Mouse (Mus musculus) inflammation-experienced regulatory T-cells, adult 6 months (primary cell): Measurements from ENCODE around the gene Zfp280d. TPM values are rescaled to one million over a fixed set of nuclear protein-coding genes. Genes with fewer than 3 reads are reported as not detected.
"Not testable (repeated sequence)": the region's sequence is repeated elsewhere in the genome, so short reads cannot be mapped to it uniquely, and the experiment has no call there.

ENCODE experiments used
- ATAC-seq: one replicate; pipeline ENCODE4 v1.8.0; 2017
- polyA plus RNA-seq, 3 experiments: library from polyadenylated mRNA; unstranded; fragments of 100-300 nt; shearing (Covaris generic); gene quantifications; one replicate each; pipeline ENCODE4 v1.2.1; 2017

Gene Zfp280d
- polyA plus RNA-seq, 3 experiments from 2014 or later, result 41.7 to 68.9 (median 54.7) TPM

- no peak for ATAC-seq
Observed at GRCm38 (mm10) chr9:72374996-72375395, 100.3 kb downstream of the Zfp280d start.

GRCm38 (mm10) chr9:72375639-72376038 lies 101.0 kb downstream of the Zfp280d start:
- ATAC-seq, result no peak

DNA sequence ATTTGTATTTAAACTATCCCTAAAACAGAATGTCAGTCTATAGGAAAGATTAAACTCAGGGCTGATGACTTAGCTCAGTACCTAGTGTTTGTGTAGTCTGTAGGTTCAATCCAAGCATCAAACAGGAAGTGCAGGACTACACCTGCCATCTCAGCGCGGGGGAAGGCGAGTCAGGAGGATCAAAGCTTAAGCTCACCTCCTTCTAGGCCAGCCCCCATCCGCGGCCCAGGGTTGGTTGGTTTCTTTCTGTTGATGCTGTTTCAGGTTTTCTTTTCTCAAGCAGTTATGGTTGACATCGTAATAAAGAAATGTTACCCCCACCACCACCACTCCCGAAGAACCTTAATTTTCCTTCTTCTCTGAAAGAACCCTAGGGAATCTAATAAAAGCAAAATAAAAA lies 111.1 kb downstream of the Zfp280d start:
- ATAC-seq, result no peak

DNA sequence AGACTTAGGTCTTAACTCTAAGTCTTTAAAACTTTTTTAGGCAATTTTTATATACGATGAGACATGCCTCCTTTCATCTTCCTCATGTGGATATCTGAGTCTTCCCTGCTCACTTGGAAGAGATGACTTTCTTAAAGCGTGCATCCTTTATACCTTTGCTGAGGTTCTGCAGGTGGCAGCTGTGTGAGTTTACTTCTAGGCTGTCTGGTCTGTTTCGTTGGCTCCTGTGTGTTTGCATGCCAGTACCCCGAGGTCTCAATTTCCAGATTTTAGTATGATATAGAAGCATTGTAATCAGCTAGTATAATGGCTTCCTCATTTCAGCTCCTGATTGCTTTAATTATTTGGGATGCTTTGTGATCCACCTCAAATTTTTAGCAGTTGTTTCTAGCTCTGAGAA lies 114.3 kb downstream of the Zfp280d start:
- no peak for ATAC-seq

- ATAC-seq, result peak; percentile 48
Observed at GRCm38 (mm10) chr9:72389431-72390002, 114.9 kb downstream of the Zfp280d start.

- ATAC-seq, result no peak
Observed at GRCm38 (mm10) chr9:72390321-72391077, 115.8 kb downstream of the Zfp280d start.

DNA sequence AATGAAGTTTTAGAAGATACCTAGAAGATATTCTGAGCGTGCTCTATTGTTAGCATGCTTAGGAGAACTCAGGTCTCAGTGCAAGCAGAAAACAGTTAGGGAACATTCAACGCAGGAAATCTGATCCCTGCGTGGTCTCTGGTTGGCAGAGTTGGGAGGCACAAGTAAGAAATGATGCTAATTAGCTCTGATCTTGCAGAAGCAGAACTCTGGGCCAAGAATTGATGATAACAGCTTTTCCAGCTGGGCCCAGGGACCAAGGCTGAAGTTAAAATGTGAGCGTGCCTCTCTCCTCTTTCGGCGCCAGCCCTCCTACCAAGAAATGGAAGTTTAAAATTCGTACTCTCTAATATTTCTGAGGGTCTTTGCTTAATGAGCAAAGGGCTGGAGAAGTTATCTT lies 118.0 kb downstream of the Zfp280d start:
- no peak for ATAC-seq

- no peak for ATAC-seq
Observed at GRCm38 (mm10) chr9:72393238-72393637, 118.6 kb downstream of the Zfp280d start.

DNA sequence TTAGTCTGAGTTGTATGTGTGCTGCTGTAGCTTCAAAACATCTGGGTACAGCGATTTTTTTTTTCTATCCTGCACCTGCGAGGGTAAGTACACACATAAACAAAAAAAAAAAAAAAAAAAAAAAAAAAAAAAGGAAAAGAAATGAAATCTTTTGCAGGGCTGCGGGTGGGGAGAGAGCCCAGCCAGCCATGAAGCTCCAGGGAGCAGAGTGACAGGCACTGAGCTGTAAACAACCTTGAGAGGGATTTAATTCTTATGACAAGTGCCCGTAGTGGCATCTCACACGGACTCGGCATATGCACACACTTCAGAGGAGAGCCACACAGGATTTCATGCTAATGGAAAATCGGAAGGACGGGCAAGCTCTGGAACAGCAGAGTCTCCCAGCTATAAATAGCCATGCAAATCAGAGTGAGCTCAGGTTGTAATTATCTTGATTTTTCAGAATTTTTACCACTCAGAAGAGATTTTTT lies 119.2 kb downstream of the Zfp280d start:
- ATAC-seq, result no peak

GRCm38 (mm10) chr9:72400121-72400520 lies 125.5 kb downstream of the Zfp280d start:
- ATAC-seq, result no peak

GRCm38 (mm10) chr9:72401769-72402168 lies 127.1 kb downstream of the Zfp280d start:
- not testable (repeated sequence) for ATAC-seq

- ATAC-seq, result no peak
Observed at GRCm38 (mm10) chr9:72403421-72403820, 128.8 kb downstream of the Zfp280d start.

DNA sequence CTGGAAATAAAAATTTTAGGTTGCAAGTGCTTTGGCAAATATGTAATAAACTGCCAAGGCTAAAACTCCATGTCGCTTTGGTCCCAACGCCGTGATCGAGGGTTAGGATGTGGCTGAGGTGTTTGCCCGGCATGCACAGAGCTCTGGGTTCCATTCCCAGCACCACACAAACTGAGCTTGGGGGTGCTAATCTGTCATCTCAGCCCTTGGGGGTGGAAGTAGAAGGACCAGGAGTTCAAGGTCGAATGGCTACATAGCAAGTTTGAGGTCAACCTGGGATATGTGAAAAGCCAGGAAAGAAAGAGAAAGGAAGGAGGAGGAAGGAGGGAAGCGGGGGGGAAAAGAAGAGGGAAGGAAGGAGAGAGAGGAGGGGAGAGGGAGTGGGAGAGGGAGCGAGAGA lies 129.8 kb downstream of the Zfp280d start:
- ATAC-seq, result no peak

- ATAC-seq, result no peak
Observed at GRCm38 (mm10) chr9:72404934-72405333, 130.3 kb downstream of the Zfp280d start.

DNA sequence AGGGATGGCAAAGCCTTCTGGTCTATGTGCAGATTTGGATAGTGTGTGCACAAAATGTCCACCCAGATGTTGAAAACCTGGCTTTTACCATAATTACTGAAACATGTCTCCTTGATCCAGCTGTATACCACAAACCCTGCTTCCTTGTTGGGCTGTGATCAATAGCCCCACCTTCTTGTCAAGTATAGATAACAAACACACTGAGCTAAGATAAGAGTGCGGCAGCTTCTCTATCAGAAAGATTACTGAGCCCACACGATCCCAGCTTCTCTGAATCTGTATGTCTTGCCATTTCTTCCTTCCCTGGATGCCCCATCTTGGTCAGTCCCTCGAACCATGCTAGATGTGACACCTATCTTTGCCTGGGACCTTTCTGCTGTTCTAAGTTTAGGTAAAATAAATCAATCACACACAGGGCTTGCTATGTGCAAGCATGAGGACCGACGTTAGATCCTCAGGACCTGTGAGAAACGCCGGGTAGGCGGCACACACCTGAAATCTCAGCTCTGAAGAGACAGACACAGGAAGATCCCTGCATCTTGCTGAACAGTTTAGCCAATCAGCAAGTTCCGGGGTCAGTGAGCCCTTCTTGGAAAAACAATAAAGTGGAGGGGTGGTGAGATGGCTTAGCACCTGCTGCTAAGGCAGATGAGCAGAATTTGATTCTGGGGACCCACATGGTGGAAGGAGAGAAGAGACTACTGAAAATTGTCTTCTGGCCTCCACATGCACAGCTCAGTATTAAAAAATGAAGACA lies 131.4 kb downstream of the Zfp280d start:
- ATAC-seq, result no peak

- ATAC-seq, result peak; percentile 78
Observed at GRCm38 (mm10) chr9:72408131-72408586, 133.5 kb downstream of the Zfp280d start.

DNA sequence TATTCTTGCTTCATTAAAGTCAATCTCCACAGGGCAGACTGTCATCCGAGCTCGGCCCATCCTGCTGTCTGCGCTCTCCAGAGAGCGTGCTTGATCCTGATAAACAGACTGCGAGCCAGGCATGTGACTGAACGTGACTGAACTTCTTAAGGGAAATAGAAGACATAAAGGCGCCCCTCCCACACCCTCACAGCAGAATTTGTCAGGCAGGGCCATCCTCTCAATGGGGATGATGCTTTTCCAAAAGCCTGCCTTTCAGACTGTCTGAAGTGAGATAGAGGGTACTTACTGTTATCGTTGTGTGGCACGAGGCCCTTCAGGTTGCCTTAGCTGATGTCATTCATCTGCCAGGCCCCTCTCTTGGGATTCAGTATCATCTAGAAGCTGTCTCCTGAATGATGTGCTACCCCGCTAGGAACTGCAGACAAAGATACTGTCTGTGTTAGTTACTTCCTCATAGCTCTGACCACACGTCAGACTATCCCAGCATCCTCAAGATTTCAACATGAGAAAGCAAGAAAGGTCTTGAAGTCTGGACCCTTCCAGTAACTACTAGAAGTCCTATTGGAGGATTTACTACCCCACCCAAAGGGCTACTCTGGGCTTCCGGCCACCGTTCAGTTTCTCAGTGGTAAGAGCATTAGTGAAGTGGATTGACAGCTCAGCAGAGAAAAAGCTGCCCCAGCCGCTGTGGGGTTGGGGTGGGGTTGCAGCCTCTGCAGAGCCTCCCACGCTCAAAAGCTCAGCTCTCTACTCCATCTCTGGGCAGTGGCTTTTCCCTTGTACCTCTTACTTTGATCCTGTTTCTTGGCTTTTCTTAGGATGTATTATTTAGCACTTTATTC lies 134.9 kb downstream of the Zfp280d start:
- ATAC-seq, result no peak

DNA sequence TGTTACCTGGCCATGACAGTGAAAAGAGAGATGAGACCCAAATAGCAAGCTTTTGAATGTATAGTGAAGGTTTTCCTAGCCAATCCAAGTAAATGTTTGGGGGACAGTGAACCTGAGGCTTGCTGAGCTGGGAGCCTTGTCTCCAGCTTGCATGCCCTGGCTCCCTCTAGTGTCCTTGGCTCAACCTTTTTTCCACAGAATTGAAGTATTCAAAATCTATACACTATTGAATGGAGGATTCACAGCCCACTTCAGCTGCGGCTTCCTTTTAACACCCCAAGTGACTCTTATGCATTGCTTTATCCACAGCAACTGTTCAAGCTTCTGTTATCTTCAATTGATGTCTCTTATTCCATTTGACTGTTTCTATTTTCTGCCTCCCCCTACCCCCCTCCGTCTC lies 137.1 kb downstream of the Zfp280d start:
- ATAC-seq, result no peak
